Mouse (Mus musculus) spleen, embryonic (tissue): ENCODE results near the gene Cps1.

Source experiments
- CTCF ChIA-PET: fragments of 350-600 bp; sonication (Branson Sonifier 250); formaldehyde crosslinking; loops from one replicate; lab custom pipeline; 2022; lab: Charles Lee

The Cps1 gene

GRCm38 (mm10) chr1:67234861-67235260 lies 112.0 kb downstream of the Cps1 start:
- CTCF ChIA-PET, result no interaction called here

GRCm38 (mm10) chr1:67235468-67236217 lies 112.8 kb downstream of the Cps1 start:
- CTCF ChIA-PET, result no interaction called here

GRCm38 (mm10) chr1:67238446-67238845 lies 115.6 kb downstream of the Cps1 start:
- CTCF ChIA-PET, result no interaction called here

GRCm38 (mm10) chr1:67238941-67239340 lies 116.1 kb downstream of the Cps1 start:
- CTCF ChIA-PET, result no interaction called here

GRCm38 (mm10) chr1:67265222-67265621 lies 142.4 kb downstream of the Cps1 start:
- CTCF ChIA-PET, result no interaction called here

- CTCF ChIA-PET, result no interaction called here
These were observed 145.1 kb downstream of the Cps1 start for GRCm38 (mm10) chr1:67267972-67268371.

- CTCF ChIA-PET, result no interaction called here
These were observed 145.6 kb downstream of the Cps1 start for GRCm38 (mm10) chr1:67268450-67268849.

GRCm38 (mm10) chr1:67276270-67276669 lies 153.4 kb downstream of the Cps1 start:
- CTCF ChIA-PET, result no interaction called here
